Mouse (Mus musculus) C2C12 (cell line): ENCODE data around the gene Mtx1.
A peak's percentile ranks its signal among the peaks of the same experiment; 100 is the strongest.

Experiments
- CEBPB ChIP-seq: IDR thresholded peaks from one replicate; pipeline ENCODE4 v1.6.1; 2011; ENCODE audit warnings: low read depth, mild to moderate bottlenecking, control low read depth, moderate library complexity
- CTCF ChIP-seq: IDR thresholded peaks from one replicate; pipeline ENCODE4 v1.5.1; 2011; ENCODE audit not compliant: control insufficient read depth, insufficient read depth, insufficient read length
- MAX ChIP-seq: IDR thresholded peaks from one replicate; pipeline ENCODE4 v1.6.1; 2011; ENCODE audit warnings: mild to moderate bottlenecking, control low read depth
- MYOD1 ChIP-seq: IDR thresholded peaks from one replicate; pipeline ENCODE4 v1.6.1; 2011; ENCODE audit warnings: low read depth; ENCODE audit not compliant: control insufficient read depth, insufficient read length
- USF1 ChIP-seq: IDR thresholded peaks from one replicate; pipeline ENCODE4 v1.6.1; 2011; ENCODE audit warnings: low read depth, mild to moderate bottlenecking, control low read depth, moderate library complexity

DNA sequence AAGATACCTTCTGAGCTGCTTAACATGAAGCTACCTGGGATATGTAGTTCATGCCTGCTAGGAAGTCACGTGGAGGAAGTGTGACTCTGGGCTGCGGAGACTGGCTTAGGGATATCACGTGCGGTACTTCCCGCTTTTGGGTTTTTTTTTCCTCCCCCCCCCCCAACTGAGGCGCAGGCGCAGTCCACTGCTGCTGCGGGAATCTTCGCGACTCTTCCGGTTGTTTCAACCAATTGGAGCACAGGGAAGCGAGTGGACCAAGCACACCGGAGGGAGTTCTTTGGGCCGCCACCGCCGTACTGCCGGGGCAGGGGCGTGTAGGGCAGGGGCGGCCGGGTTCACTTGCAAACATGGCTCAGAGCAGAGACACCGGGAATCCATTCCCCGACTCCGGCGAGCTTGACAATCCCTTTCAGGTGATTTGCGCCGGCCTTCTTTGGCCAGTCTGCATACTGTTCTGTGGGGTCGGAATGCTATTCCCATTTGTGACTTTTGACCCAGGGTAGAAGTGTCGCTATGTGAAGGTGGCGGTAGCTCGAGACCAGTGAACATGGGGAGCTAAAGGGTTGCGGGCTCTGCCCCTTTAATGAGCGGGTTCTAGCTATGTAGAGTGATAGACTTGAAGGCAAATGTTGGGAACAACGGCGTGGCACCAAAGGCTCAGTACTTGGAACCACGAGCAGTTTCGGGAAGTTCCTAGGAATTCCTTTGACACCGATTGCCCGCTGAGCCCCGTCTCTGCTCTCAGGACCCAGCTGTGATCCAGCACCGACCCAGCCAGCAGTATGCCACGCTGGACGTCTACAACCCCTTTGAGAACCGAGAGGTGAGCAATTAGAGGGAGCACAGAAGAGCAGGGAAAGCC is 49.4 kb downstream of the Mtx1 start, which contains the start of gene Scamp3:
- TF ChIP-seq CTCF, result no peak
- TF ChIP-seq MYOD1, result no peak
- peak; percentile 83 for TF ChIP-seq MAX
- TF ChIP-seq CEBPB, result no peak
- peak; percentile 100 for TF ChIP-seq USF1
